Comparison of ENCODE assay signal across 35 mouse cellular contexts in the genomic region with DNA sequence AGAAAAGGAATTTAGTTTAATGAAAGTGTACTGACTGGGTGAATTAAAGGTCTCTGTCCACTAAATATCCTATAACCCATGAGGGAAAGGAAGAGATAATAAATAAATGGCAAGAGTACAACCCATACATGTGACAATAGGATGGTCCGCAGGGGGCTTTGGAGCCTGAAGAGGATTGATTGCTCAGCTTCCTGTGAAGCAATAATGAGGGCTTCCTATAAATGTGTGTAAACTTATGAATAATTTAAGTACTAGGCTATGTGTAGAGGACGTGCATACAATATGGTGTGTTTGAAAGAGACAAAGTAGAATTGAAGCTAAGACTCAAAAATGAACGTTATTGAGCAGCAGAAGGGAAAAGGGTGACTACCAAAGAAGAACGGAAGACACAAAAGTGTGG.
"Had no signal": no experiment of that assay in that cellular context is flagged by ENCODE, and none has a peak within 500 bp of the region (broad histone marks: within the 10 kb centered on the region; RNA-seq: fewer than 3 reads in every experiment).

No protein-coding gene starts in this region.

- H3K4me2 ChIP-seq: heart, embryonic 11.5 days; heart, embryonic 12.5 days; heart, embryonic 13.5 days; heart, embryonic 15.5 days; hindbrain, embryonic 12.5 days; hindbrain, embryonic 13.5 days; hindbrain, embryonic 14.5 days; hindbrain, embryonic 15.5 days; intestine, embryonic 15.5 days; kidney, embryonic 15.5 days had no signal

- H3K36me3 ChIP-seq: heart, embryonic 10.5 days; heart, embryonic 12.5 days; heart, embryonic 13.5 days; heart, embryonic 15.5 days; hindbrain, embryonic 12.5 days; hindbrain, embryonic 13.5 days; hindbrain, embryonic 15.5 days; intestine, embryonic 15.5 days; kidney, embryonic 15.5 days had no signal

- H3K27me3 ChIP-seq: heart, embryonic 12.5 days; heart, embryonic 13.5 days; heart, embryonic 15.5 days; hindbrain, embryonic 12.5 days; hindbrain, embryonic 13.5 days; hindbrain, embryonic 15.5 days; intestine, embryonic 15.5 days; kidney, embryonic 15.5 days had no signal

- H3K27ac ChIP-seq: heart, adult 2 months; heart, embryonic 10.5 days; heart, embryonic 13.5 days; heart, embryonic 15.5 days; hindbrain, embryonic 12.5 days; hindbrain, embryonic 13.5 days; hindbrain, embryonic 14.5 days; hindbrain, embryonic 15.5 days; hindbrain, postnatal 0 days; intestine, embryonic 15.5 days; kidney, embryonic 15.5 days; kidney, postnatal 0 days; layer of hippocampus, adult 2 months had no signal

- DNase-seq: heart, adult 2 months; heart, postnatal 10 days; heart, postnatal 14 days; heart, postnatal 36 days; heart, postnatal 4 days; kidney, adult 11 months; kidney, adult 18-20 months; kidney, adult 2 months; kidney, adult 8-10 months; kidney, adult 9 months; kidney, postnatal 10 days; kidney, postnatal 14 days; kidney, postnatal 25 days; kidney, postnatal 36 days; kidney, postnatal 4 days; layer of hippocampus, adult 9-11 months; layer of hippocampus, postnatal 36 days had no signal

- H3K4me3 ChIP-seq: heart, adult 2 months; heart, embryonic 10.5 days; heart, embryonic 12.5 days; heart, embryonic 13.5 days; heart, embryonic 15.5 days; hindbrain, embryonic 12.5 days; hindbrain, embryonic 13.5 days; hindbrain, embryonic 15.5 days; intestine, embryonic 15.5 days; kidney, embryonic 15.5 days; layer of hippocampus, adult 2 months had no signal

- ATAC-seq: hindbrain, embryonic 16.5 days; hindbrain, postnatal 0 days; inflammation-experienced regulatory T-cells, adult 6 months; intestine, embryonic 15.5 days; intestine, embryonic 16.5 days; intestine, postnatal 0 days had no signal

- H3K9me3 ChIP-seq: heart, embryonic 10.5 days; heart, embryonic 12.5 days; heart, embryonic 13.5 days; heart, embryonic 15.5 days; hindbrain, embryonic 12.5 days; hindbrain, embryonic 13.5 days; hindbrain, embryonic 15.5 days; intestine, embryonic 15.5 days; kidney, embryonic 15.5 days had no signal

- H3K9ac ChIP-seq: heart, embryonic 12.5 days; heart, embryonic 13.5 days; heart, embryonic 15.5 days; hindbrain, embryonic 12.5 days; hindbrain, embryonic 13.5 days; hindbrain, embryonic 14.5 days; hindbrain, embryonic 15.5 days; intestine, embryonic 15.5 days; kidney, embryonic 15.5 days had no signal

- H3K4me1 ChIP-seq: heart, embryonic 10.5 days; heart, embryonic 12.5 days; heart, embryonic 13.5 days; heart, embryonic 15.5 days; hindbrain, embryonic 12.5 days; hindbrain, embryonic 13.5 days; hindbrain, embryonic 15.5 days; intestine, embryonic 15.5 days; kidney, embryonic 15.5 days had no signal
